ENCODE assay signal across 32 mouse cellular contexts in the genomic region with DNA sequence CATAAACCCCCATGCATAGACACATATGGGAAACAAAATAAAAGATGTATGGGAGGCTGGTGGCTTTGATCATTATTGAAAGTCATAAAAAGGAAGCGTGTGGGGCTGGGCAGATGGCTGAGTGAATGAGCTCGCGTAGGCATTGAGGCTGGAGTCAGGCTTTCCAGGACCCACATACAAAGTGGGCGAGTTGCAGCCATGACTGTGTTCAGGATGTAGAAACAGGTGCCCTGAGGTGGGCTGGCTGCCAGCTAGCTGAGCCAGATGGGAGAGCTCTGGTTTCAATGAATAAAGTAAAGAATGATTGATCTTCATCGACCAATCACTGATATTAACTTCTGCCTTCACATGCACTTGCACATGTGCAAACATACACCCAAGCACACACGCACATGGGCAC.
DNase-seq lines count a peak whose midpoint lies in the region; ATAC-seq lines count a peak whose summit lies in the region.
"Had no signal": no experiment of that assay in that cellular context is flagged by ENCODE, and none has a peak within 500 bp of the region (broad histone marks: within the 10 kb centered on the region; RNA-seq: fewer than 3 reads in every experiment).

No protein-coding gene starts in this region.

- H3K9ac ChIP-seq in midbrain, embryonic 14.5 days (replicated peaks; ENCODE audit: low read length): no peak overlapping the region
- H3K9ac ChIP-seq: embryonic facial prominence, embryonic 15.5 days; forebrain, embryonic 12.5 days; heart, embryonic 13.5 days; hindbrain, embryonic 15.5 days; kidney, embryonic 15.5 days; liver, embryonic 13.5 days; lung, embryonic 14.5 days; neural tube, embryonic 13.5 days had no signal

- H3K4me1 ChIP-seq in midbrain, embryonic 14.5 days (ENCODE audit: control insufficient read depth, insufficient read depth, low read length): peaks cover 3% of the 10 kb centered on the region; the same call in 1 of the 2 replicates

- no peaks in the 10 kb centered on the region for H3K27me3 ChIP-seq in midbrain, embryonic 14.5 days (ENCODE audit: control insufficient read depth, insufficient read depth, low read length)
- H3K27me3 ChIP-seq: embryonic facial prominence, embryonic 15.5 days; heart, embryonic 13.5 days; liver, embryonic 13.5 days; neural tube, embryonic 13.5 days had no signal

- 93% methylated on average over 6 of the region's 6 CpGs for WGBS in midbrain, embryonic 14.5 days

- no peak overlapping the region for H3K4me3 ChIP-seq in midbrain, embryonic 14.5 days (replicated peaks; ENCODE audit: low read depth, low read length)
- H3K4me3 ChIP-seq: embryonic facial prominence, embryonic 10.5 days; embryonic facial prominence, embryonic 15.5 days; forebrain, embryonic 12.5 days; gastrocnemius, adult 2 months; heart, adult 2 months; heart, embryonic 13.5 days; hindbrain, embryonic 10.5 days; hindbrain, embryonic 15.5 days; kidney, embryonic 15.5 days; liver, embryonic 13.5 days; myocyte; neural tube, embryonic 13.5 days had no signal

- H3K9me3 ChIP-seq in midbrain, embryonic 14.5 days (ENCODE audit: control insufficient read depth, low read length): no peaks in the 10 kb centered on the region
- H3K9me3 ChIP-seq: embryonic facial prominence, embryonic 10.5 days; embryonic facial prominence, embryonic 15.5 days; forebrain, embryonic 12.5 days; hindbrain, embryonic 10.5 days; hindbrain, embryonic 15.5 days; kidney, embryonic 15.5 days; liver, embryonic 13.5 days; neural tube, embryonic 13.5 days had no signal

- no peak overlapping the region for H3K27ac ChIP-seq in midbrain, embryonic 14.5 days (replicated peaks; ENCODE audit: low read depth, low read length)
- H3K27ac ChIP-seq: embryonic facial prominence, embryonic 10.5 days; embryonic facial prominence, embryonic 15.5 days; forebrain, embryonic 12.5 days; gastrocnemius, adult 2 months; heart, adult 2 months; heart, embryonic 13.5 days; hindbrain, embryonic 10.5 days; hindbrain, embryonic 15.5 days; kidney, embryonic 15.5 days; liver, embryonic 13.5 days; neural tube, embryonic 13.5 days had no signal

- no peaks in the 10 kb centered on the region for H3K36me3 ChIP-seq in midbrain, embryonic 14.5 days (ENCODE audit: control insufficient read depth, insufficient read depth, low read length)
- H3K36me3 ChIP-seq: embryonic facial prominence, embryonic 10.5 days; embryonic facial prominence, embryonic 15.5 days; forebrain, embryonic 12.5 days; heart, embryonic 13.5 days; hindbrain, embryonic 10.5 days; hindbrain, embryonic 15.5 days; kidney, embryonic 15.5 days; liver, embryonic 13.5 days; neural tube, embryonic 13.5 days had no signal

- ATAC-seq in midbrain, embryonic 14.5 days (ENCODE audit: low FRiP score, low TSS enrichment): no peak
- ATAC-seq: CD4-positive, CD25-positive, alpha-beta regulatory T cell, adult 4 months; inflammation-experienced regulatory T-cells, adult 6 months had no signal

- intact Hi-C loops in left cerebral cortex, postnatal 25 days (cut with DNase I): loop anchor here (5.0 kb wide), 1 partner anchor 107 kb away; a partner anchor contains a TSS
- intact Hi-C loops in left cerebral cortex, postnatal 4 days (cut with DNase I): no loop called here

- peak; percentile 20 to 59 for DNase-seq in left cerebral cortex, postnatal 25 days (ENCODE audit: low spot score in 2 of 2)
- DNase-seq in left cerebral cortex, postnatal 4 days: no peak
- DNase-seq in forelimb bud, embryonic 11.5 days (ENCODE audit: low read depth, low spot score): peak; percentile 38
- peak; percentile 42 for DNase-seq in layer of hippocampus, adult 9-11 months
- peak; percentile 43 to 48 for DNase-seq in right cerebral cortex, postnatal 10 days (ENCODE audit: low spot score in 2 of 2)
- no peak for DNase-seq in lung, adult 18-20 months
- no peak for DNase-seq in midbrain, embryonic 14.5 days
- DNase-seq: adrenal gland, postnatal 25 days; cerebellum, adult 18-20 months; cerebellum, postnatal 14 days; gastrocnemius, adult 2 months; gastrocnemius, postnatal 36 days; heart, adult 2 months; heart, postnatal 10 days; kidney, adult 18-20 months; kidney, postnatal 25 days; liver, embryonic 13.5 days; lung, embryonic 14.5 days; lung, postnatal 14 days; thymus, adult 2 months; thymus, postnatal 36 days had no signal

- no peak overlapping the region for H3K4me2 ChIP-seq in midbrain, embryonic 14.5 days (ENCODE audit: low read length)
- H3K4me2 ChIP-seq: embryonic facial prominence, embryonic 15.5 days; forebrain, embryonic 12.5 days; heart, embryonic 13.5 days; hindbrain, embryonic 15.5 days; kidney, embryonic 15.5 days; liver, embryonic 13.5 days; lung, embryonic 14.5 days; neural tube, embryonic 13.5 days had no signal

Comparison
In these comparisons a context has a peak if more than half of its experiments do, and no peak if none do; other contexts are left out.
1. DNase-seq: peak in left cerebral cortex, postnatal 25 days (2 of 2), forelimb bud, embryonic 11.5 days (single experiment), layer of hippocampus, adult 9-11 months (single experiment) and right cerebral cortex, postnatal 10 days (2 of 2); none in left cerebral cortex, postnatal 4 days (single experiment), lung, adult 18-20 months (0 of 2) and midbrain, embryonic 14.5 days (single experiment).